Mouse (Mus musculus): ENCODE data around the gene Mri1. TPM values are rescaled to one million over a fixed set of nuclear protein-coding genes. Genes with fewer than 3 reads are reported as not detected.

Mri1 gene
- total and polyA plus RNA-seq, 3 experiments, result 7.0 to 58.7 (median 14.1) TPM

DNA sequence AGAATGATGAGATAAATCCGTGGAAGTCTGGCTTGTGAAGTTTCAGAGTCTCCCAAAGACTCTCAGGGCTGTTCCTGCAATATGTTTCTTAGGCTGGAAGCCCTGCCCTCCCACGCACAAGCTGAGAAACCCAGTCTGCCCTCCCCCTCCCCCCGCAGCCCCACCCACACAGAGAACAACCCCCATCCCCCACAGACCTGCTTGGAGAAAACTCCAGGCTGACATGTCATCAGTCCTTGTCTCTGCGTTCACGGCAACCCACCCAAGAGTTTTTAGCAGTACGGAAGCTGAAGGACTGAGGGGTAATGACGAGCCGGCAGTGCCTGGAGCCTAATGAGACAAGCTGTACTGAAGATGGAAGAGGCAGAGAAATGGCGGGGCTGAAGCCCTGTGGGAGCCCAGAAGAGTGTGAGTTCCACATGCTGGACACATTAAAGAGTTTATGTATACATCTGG, 27.5 kb upstream of the Mri1 start:
- Histone ChIP-seq H3K9me3 (replicated peaks) (no peaks in the 10 kb centered on the region), H3K36me3 (replicated peaks) (no peaks in the 10 kb centered on the region), H3K4me1 (ENCODE audit: insufficient read depth, low read depth, low read length) (peaks cover 9% of the 10 kb centered on the region), H3K27me3 (ENCODE audit: insufficient read depth, low read length) (peaks cover 9% of the 10 kb centered on the region; the same call in 1 of the 2 replicates), H3K4me3 (ENCODE audit: low read depth, low read length) (no peak overlapping the region)
- TF ChIP-seq TAL1 (conservative IDR thresholded peaks at IDR 0.05; ENCODE audit: low read depth, low read length) (no peak), POLR2AphosphoS5 (IDR thresholded peaks at IDR 0.05; ENCODE audit: insufficient replicate concordance, low read depth, low read length) (no peak), GATA2 (IDR thresholded peaks at IDR 0.05; ENCODE audit: borderline replicate concordance, low read depth, low read length) (no peak), CTCF (IDR thresholded peaks at IDR 0.05; ENCODE audit: low read depth, low read length) (no peak), GATA1 (IDR thresholded peaks at IDR 0.05; ENCODE audit: borderline replicate concordance, low read length) (no peak)
- ATAC-seq (ENCODE audit: extremely low read depth, insufficient number of reproducible peaks, low FRiP score, poor library complexity, severe bottlenecking) (no peak), DNase-seq (ENCODE audit: low spot score) (no peak)

DNA sequence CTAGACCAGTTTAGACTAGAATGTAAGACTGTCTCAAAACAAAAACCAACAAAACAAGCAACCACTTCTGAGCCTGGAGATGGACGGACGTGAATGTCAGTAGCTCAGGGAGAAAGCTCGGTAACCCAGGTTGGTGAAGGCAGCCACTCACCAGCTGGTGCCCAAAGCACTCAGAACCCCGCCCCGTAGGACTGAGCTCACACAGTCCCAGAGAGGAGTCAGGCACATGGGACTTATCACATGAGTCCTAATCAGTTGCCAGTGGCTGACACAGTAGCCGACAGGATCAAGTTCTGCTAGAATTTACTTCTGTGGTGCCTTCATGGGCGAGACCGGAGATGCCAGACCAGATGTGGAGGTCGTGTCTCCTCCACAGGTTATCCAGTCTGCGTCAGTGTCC, 23.7 kb upstream of the Mri1 start:
- ATAC-seq (ENCODE audit: extremely low read depth, insufficient number of reproducible peaks, low FRiP score, poor library complexity, severe bottlenecking), result no peak
- no peak overlapping the region for H3K4me3 ChIP-seq (ENCODE audit: low read depth, low read length)
- DNase-seq (ENCODE audit: low spot score), result no peak
- peaks cover 9% of the 10 kb centered on the region; the same call in 1 of the 2 replicates for H3K27me3 ChIP-seq (ENCODE audit: insufficient read depth, low read length)
- no peaks in the 10 kb centered on the region for H3K36me3 ChIP-seq (replicated peaks)
- TF ChIP-seq GATA1 (IDR thresholded peaks at IDR 0.05; ENCODE audit: borderline replicate concordance, low read length) (no peak), GATA2 (IDR thresholded peaks at IDR 0.05; ENCODE audit: borderline replicate concordance, low read depth, low read length) (no peak)
- no peaks in the 10 kb centered on the region for H3K9me3 ChIP-seq (replicated peaks)
- H3K4me1 ChIP-seq (ENCODE audit: insufficient read depth, low read depth, low read length), result peaks cover 23% of the 10 kb centered on the region

DNA sequence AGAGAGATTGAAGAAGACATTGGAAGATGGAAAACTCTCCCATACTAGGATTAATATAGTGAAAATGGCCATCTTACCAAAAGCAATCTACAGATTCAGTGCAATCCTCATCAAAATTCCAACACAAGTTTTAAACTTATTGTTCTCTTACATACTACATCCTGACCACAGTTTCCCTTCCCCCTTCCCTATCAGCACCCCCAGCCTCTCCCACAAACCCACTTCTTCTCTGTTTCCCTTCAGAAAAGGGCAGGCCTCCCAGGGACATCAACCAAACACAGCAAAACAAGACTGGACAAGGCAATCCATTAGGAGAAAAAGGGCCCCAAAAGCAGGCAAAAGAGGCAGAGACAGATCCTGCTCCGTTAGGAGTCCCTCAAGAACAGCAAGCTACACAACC, 19.3 kb upstream of the Mri1 start:
- DNase-seq (ENCODE audit: low spot score), result no peak
- Histone ChIP-seq H3K4me3 (ENCODE audit: low read depth, low read length) (no peak overlapping the region), H3K27me3 (ENCODE audit: insufficient read depth, low read length) (peaks cover 8% of the 10 kb centered on the region; the same call in 1 of the 2 replicates), H3K9me3 (replicated peaks) (no peaks in the 10 kb centered on the region), H3K4me1 (ENCODE audit: insufficient read depth, low read depth, low read length) (peaks cover 27% of the 10 kb centered on the region), H3K36me3 (replicated peaks) (no peaks in the 10 kb centered on the region)
- no peak for ATAC-seq (ENCODE audit: extremely low read depth, insufficient number of reproducible peaks, low FRiP score, poor library complexity, severe bottlenecking)
- no peak for TF ChIP-seq TAL1 (conservative IDR thresholded peaks at IDR 0.05; ENCODE audit: low read depth, low read length)
- TF ChIP-seq GATA1 (IDR thresholded peaks at IDR 0.05; ENCODE audit: borderline replicate concordance, low read length), result no peak
- TF ChIP-seq GATA2 (IDR thresholded peaks at IDR 0.05; ENCODE audit: borderline replicate concordance, low read depth, low read length), result no peak
- TF ChIP-seq CTCF (IDR thresholded peaks at IDR 0.05; ENCODE audit: low read depth, low read length), result no peak
- no peak for TF ChIP-seq POLR2AphosphoS5 (IDR thresholded peaks at IDR 0.05; ENCODE audit: insufficient replicate concordance, low read depth, low read length)

DNA sequence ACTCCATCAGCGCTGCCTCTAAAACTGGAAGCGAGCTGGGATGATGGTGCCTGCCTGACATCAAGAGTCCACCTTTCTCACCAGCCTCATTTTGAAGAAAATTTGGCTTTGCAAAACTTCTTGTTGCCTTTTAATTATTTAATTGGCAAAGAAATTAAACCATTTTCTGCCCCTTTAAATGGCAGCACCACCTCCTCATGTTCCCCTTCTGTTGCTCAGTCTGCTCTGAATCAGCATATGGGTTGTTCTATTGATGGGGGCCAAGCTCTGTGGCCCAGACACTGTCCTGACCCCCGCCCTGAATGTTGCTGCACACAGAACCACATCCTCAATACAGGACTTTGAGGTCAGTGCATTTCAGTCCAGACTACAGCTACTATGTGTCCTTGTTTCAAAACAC, 16.8 kb upstream of the Mri1 start:
- ATAC-seq (ENCODE audit: extremely low read depth, insufficient number of reproducible peaks, low FRiP score, poor library complexity, severe bottlenecking) (no peak), DNase-seq (ENCODE audit: low spot score) (no peak)
- TF ChIP-seq CTCF (IDR thresholded peaks at IDR 0.05; ENCODE audit: low read depth, low read length) (no peak), TAL1 (conservative IDR thresholded peaks at IDR 0.05; ENCODE audit: low read depth, low read length) (no peak), POLR2AphosphoS5 (IDR thresholded peaks at IDR 0.05; ENCODE audit: insufficient replicate concordance, low read depth, low read length) (no peak), GATA2 (IDR thresholded peaks at IDR 0.05; ENCODE audit: borderline replicate concordance, low read depth, low read length) (no peak), GATA1 (IDR thresholded peaks at IDR 0.05; ENCODE audit: borderline replicate concordance, low read length) (no peak)
- Histone ChIP-seq H3K4me3 (ENCODE audit: low read depth, low read length) (no peak overlapping the region), H3K27me3 (ENCODE audit: insufficient read depth, low read length) (no peaks in the 10 kb centered on the region; the same call in 1 of the 2 replicates), H3K9me3 (replicated peaks) (no peaks in the 10 kb centered on the region), H3K4me1 (ENCODE audit: insufficient read depth, low read depth, low read length) (peaks cover 43% of the 10 kb centered on the region), H3K36me3 (replicated peaks) (peaks cover 3% of the 10 kb centered on the region)

DNA sequence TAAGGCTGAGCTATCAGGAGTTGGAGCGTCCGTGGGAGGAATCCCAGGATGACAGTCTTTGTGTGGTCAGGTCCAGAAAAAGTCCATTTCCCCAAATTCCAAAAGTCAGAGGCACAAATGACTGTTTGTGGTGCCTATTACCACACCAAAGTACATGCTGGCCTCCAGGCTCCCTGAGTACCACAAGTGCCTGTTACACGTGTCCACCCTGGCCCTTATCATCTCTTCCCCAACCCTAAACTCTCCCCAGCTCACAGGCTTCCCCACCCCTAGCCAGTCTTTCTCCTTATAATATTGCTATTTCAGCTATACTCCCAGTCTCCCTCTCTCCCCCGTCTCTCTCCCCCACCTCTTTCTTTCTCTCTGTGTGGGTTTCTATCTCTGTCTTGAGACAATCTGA, 15.2 kb upstream of the Mri1 start:
- ATAC-seq (ENCODE audit: extremely low read depth, insufficient number of reproducible peaks, low FRiP score, poor library complexity, severe bottlenecking), result no peak
- no peak overlapping the region for H3K4me3 ChIP-seq (ENCODE audit: low read depth, low read length)
- H3K36me3 ChIP-seq (replicated peaks), result peaks cover 17% of the 10 kb centered on the region
- peaks cover 46% of the 10 kb centered on the region for H3K4me1 ChIP-seq (ENCODE audit: insufficient read depth, low read depth, low read length)
- no peaks in the 10 kb centered on the region for H3K9me3 ChIP-seq (replicated peaks)
- no peaks in the 10 kb centered on the region; the same call in 1 of the 2 replicates for H3K27me3 ChIP-seq (ENCODE audit: insufficient read depth, low read length)
- TF ChIP-seq GATA2 (IDR thresholded peaks at IDR 0.05; ENCODE audit: borderline replicate concordance, low read depth, low read length) (no peak), GATA1 (IDR thresholded peaks at IDR 0.05; ENCODE audit: borderline replicate concordance, low read length) (no peak), POLR2AphosphoS5 (IDR thresholded peaks at IDR 0.05; ENCODE audit: insufficient replicate concordance, low read depth, low read length) (no peak), TAL1 (conservative IDR thresholded peaks at IDR 0.05; ENCODE audit: low read depth, low read length) (no peak), CTCF (IDR thresholded peaks at IDR 0.05; ENCODE audit: low read depth, low read length) (no peak)
- no peak for DNase-seq (ENCODE audit: low spot score)

DNA sequence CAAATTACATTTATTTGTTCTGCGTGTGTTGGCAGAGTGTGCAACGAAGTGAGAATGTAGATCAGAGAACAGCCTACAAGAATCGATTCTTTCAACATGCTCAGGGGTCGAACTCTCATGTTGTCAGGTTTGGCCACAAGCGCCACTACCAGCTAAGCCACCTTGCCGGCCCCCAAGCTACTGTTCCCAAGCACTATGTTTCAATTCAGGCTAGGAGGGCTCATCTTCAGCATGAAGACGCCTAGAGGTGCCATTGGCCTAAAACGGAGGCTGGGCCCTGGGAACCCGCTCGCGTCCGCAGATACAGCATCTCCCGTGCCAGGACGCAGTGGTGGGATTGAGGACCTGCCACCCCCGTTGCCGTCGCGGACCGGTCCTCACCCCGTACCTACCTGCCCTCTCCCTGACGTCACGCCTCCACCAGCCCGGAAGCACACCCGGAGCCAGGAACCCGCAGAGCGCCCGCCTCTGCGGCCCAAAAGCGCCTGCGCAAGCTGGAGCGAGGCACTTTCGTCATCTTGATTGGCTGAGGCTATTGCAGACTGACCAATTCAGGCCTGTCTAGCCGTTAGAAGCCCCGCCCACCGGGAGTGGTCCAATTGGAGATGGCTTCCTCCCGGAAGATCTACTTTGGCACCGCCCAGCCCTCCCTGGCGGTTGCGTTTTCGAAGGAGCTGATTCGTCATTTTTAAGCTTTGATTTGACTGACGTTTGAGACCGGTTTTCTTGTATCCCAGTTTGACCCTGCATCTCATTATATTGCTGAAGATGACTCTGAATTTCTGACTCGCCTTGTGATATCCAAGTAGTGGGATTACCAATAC, 13.0 kb upstream of the Mri1 start, which contains the start of gene Ccdc130:
TSS of gene Ccdc130 (minus strand) at position 431 of the 824 bp plus-strand sequence.
- no peak for TF ChIP-seq GATA1 (IDR thresholded peaks at IDR 0.05; ENCODE audit: borderline replicate concordance, low read length)
- TF ChIP-seq POLR2AphosphoS5 (IDR thresholded peaks at IDR 0.05; ENCODE audit: insufficient replicate concordance, low read depth, low read length), result no peak
- no peak for TF ChIP-seq TAL1 (conservative IDR thresholded peaks at IDR 0.05; ENCODE audit: low read depth, low read length)
- TF ChIP-seq GATA2 (IDR thresholded peaks at IDR 0.05; ENCODE audit: borderline replicate concordance, low read depth, low read length), result no peak
- TF ChIP-seq CTCF (IDR thresholded peaks at IDR 0.05; ENCODE audit: low read depth, low read length), result no peak
- Histone ChIP-seq H3K27me3 (ENCODE audit: insufficient read depth, low read length) (no peaks in the 10 kb centered on the region), H3K4me3 (ENCODE audit: low read depth, low read length) (peak within 1 kb of the TSS; percentile 91), H3K9me3 (replicated peaks) (no peaks in the 10 kb centered on the region), H3K36me3 (replicated peaks) (peaks cover 38% of the 10 kb centered on the region), H3K4me1 (ENCODE audit: insufficient read depth, low read depth, low read length) (peaks cover 36% of the 10 kb centered on the region)
- DNase-seq (ENCODE audit: low spot score) (peak; percentile 99), ATAC-seq (ENCODE audit: extremely low read depth, insufficient number of reproducible peaks, low FRiP score, poor library complexity, severe bottlenecking) (peak; percentile 97)

Data from G1E (cell line).